Mouse (Mus musculus) heart, embryonic 11.5 days (tissue): ENCODE measurements at regions not wholly inside any gene's neighbourhood (a gene's known extent, or its start where the extent isn't known, plus 50 kb on each side); places are given as distances from the start of the nearest gene placed in this dataset.
A peak's percentile ranks its signal among the peaks of the same experiment; 100 is the strongest.

Experiments
- ATAC-seq: fragments of 200-750 bp; cut with Nextera tagmentation; replicated peaks from 2 replicates; pipeline ENCODE4 v1.8.0; 2017; ENCODE audit warnings: moderate library complexity; ENCODE audit not compliant: insufficient number of reproducible peaks, low FRiP score, low TSS enrichment
- H3K27ac ChIP-seq: fragments of 300-500 bp; sonication (generic); 2 replicates; pipeline ENCODE4 v1.5.1; 2014; ENCODE audit warnings: mild to moderate bottlenecking, low read depth, low read length
- H3K27me3 ChIP-seq: fragments of 300-500 bp; sonication (generic); 2 replicates; pipeline ENCODE4 v1.6.1; 2014; ENCODE audit warnings: mild to moderate bottlenecking, low read length, mixed read lengths; ENCODE audit not compliant: control insufficient read depth, insufficient read depth
- H3K36me3 ChIP-seq: fragments of 300-500 bp; sonication (generic); 2 replicates; pipeline ENCODE4 v1.6.1; 2014; ENCODE audit warnings: mild to moderate bottlenecking, low read length, moderate library complexity, mixed read lengths; ENCODE audit not compliant: control insufficient read depth, insufficient read depth
- H3K4me1 ChIP-seq: fragments of 300-500 bp; sonication (generic); 2 replicates; pipeline ENCODE4 v1.6.1; 2014; ENCODE audit warnings: low read length; ENCODE audit not compliant: control insufficient read depth, insufficient read depth
- H3K4me2 ChIP-seq: fragments of 300-500 bp; sonication (generic); 2 replicates; pipeline ENCODE4 v1.6.1; 2014; ENCODE audit warnings: mild to moderate bottlenecking, moderate library complexity
- H3K4me3 ChIP-seq: fragments of 300-500 bp; sonication (generic); 2 replicates; pipeline ENCODE4 v1.5.1; 2014; ENCODE audit warnings: low read depth, low read length
- H3K9ac ChIP-seq: fragments of 300-500 bp; sonication (generic); 2 replicates; pipeline ENCODE4 v1.6.1; 2014; ENCODE audit warnings: mild to moderate bottlenecking, low read depth, low read length, moderate library complexity
- H3K9me3 ChIP-seq: fragments of 300-500 bp; sonication (generic); replicated peaks from 2 replicates; pipeline ENCODE4 v1.6.1; 2016; ENCODE audit warnings: low read length; ENCODE audit not compliant: control insufficient read depth
- WGBS: fragments of 180-500 bp; shearing (Covaris S2); extraction: QIAGEN DNeasy Blood & Tissue Kit; methylation state at CpG from one replicate; pipeline ENCODE4 v1.1.7; 2014; ENCODE audit not compliant: insufficient replicate concordance; 5-methylcytosine and 5-hydroxymethylcytosine counted together

DNA sequence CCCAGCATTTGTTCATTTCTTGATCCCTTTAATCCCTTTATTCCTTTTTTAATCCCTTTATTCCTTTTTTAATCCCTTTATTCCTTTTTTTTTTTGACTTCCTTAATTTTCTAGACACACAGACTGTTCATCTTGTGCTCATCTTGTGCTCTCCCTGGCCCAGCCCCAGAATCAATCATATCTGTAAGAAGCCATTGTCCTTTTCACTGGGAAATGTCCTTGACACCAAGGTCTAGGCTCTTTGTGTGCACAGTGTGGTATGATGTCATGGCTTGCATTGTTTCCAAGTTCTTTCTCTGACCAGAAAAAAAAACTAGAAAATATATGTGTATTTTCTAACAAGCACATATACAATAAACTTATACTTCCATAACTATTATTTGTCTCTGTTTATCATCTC lies 78.9 kb upstream of the Magi1 start:
- H3K9me3 ChIP-seq: no peaks in the 10 kb centered on the region
- no peak overlapping the region for H3K4me2 ChIP-seq
- no peak overlapping the region for H3K9ac ChIP-seq
- ATAC-seq: no peak
- H3K4me3 ChIP-seq: no peak overlapping the region
- H3K27ac ChIP-seq: no peak overlapping the region
- H3K36me3 ChIP-seq: no peaks in the 10 kb centered on the region
- peaks cover 8% of the 10 kb centered on the region; the same call in 1 of the 2 replicates for H3K4me1 ChIP-seq
- H3K27me3 ChIP-seq: no peaks in the 10 kb centered on the region

DNA sequence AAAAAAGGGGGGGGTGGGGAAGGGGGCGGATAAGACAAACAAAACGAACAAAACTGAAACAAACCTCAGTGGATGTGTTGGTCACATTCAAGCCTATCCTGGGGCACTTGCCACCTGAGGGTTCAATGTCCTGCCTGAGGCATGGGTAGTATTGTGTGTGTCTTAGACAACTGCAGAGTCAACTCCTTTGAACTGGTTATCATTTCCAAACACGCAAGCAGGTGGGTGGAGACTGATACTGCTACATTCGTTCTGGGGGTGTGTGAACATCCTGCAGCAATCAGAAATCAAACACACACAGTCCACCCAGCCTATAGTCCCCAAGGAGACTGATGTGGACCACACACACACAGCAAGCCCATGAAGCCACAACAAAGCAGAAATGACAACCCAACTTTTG lies 73.9 kb upstream of the Magi1 start:
- H3K36me3 ChIP-seq: no peaks in the 10 kb centered on the region
- no peak overlapping the region for H3K9ac ChIP-seq
- H3K4me2 ChIP-seq: no peak overlapping the region; the same call in 1 of the 2 replicates
- peaks cover 15% of the 10 kb centered on the region; the same call in 1 of the 2 replicates for H3K4me1 ChIP-seq
- ATAC-seq: peak; percentile 87
- 48% methylated on average over 4 of the region's 4 CpGs for WGBS
- no peaks in the 10 kb centered on the region for H3K9me3 ChIP-seq
- H3K4me3 ChIP-seq: no peak overlapping the region
- no peaks in the 10 kb centered on the region for H3K27me3 ChIP-seq
- peak overlapping the region; percentile 35; the same call in 1 of the 2 replicates for H3K27ac ChIP-seq

DNA sequence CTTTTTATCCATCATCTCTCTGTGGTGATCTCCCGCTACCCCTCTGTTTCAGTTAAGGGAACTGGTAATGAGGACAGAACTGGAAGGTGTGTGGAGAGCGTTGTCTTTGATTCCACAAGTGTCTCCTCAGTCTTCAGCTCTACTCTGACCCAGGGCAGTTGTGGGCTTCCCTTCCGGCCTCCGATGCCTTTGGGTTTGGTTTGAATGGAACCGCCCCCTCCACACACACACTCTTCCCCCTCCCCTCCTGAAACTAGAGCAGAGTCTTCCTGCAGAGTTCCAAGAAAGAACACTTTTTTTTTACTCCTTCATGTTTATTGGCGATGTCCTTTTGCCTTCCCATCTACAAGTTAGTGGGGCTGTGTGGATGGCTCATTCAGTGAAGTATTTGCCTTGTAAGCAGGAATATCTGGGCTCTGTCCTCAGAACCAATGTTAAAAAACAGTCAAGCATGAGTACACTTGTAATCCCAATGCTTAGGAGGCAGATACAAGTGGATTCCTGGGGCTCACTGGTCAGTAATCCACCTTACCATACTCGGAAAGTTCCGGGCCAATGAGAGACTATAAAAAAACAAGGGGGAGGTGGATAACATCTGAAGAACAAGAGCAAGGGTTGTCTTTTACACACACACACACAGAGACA lies 70.9 kb upstream of the Magi1 start:
- Histone ChIP-seq H3K9me3 (no peaks in the 10 kb centered on the region), H3K36me3 (no peaks in the 10 kb centered on the region), H3K4me3 (no peak overlapping the region), H3K4me2 (no peak overlapping the region), H3K27ac (no peak overlapping the region), H3K4me1 (peaks cover 15% of the 10 kb centered on the region; the same call in 1 of the 2 replicates), H3K27me3 (no peaks in the 10 kb centered on the region), H3K9ac (no peak overlapping the region)
- 52% methylated on average over 8 of the region's 8 CpGs for WGBS
- no peak for ATAC-seq

DNA sequence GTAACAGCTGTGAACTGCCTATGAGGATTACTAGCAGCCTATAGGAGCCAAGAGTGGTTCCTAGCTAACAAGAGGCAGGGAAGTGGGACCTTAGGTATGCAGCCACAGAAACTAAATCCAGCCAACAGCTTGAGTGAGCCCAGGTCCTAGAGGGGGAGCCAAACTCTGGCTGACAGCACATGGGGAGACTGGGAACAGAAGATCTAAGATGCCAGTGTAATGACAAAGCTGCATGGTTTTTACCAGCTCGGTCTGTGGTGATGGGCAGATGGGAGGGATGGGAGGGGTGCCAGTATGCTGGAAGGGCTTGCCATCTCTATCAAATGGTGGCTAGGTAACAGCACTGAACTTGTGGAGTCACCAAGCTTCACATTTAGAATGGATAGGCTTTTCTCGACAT lies 60.6 kb upstream of the Magi1 start:
- WGBS: 64% methylated on average over 2 of the region's 2 CpGs
- H3K9ac ChIP-seq: no peak overlapping the region
- no peaks in the 10 kb centered on the region for H3K36me3 ChIP-seq
- H3K27ac ChIP-seq: no peak overlapping the region
- no peaks in the 10 kb centered on the region for H3K9me3 ChIP-seq
- peaks cover 4% of the 10 kb centered on the region; the same call in 1 of the 2 replicates for H3K4me1 ChIP-seq
- ATAC-seq: no peak
- H3K4me2 ChIP-seq: no peak overlapping the region
- no peaks in the 10 kb centered on the region for H3K27me3 ChIP-seq
- H3K4me3 ChIP-seq: no peak overlapping the region

DNA sequence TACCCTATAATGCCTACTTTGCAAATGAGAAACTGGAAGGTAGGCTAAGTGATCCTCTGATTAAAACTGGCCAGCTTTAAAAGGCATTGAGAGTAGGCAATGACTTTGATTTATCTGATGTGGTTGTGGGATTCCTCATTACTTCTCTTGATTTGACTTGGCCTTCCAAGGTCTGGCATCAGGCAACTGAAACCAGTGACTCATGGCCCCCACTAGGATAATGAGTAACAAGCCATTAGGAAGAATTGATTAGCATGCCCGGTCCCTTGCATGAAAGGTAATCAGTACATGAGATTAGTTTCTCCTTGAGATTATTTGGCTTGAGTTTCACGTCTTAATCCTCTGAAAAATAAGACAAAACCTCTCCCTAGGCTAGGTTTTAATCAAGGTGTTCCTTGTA lies 56.8 kb upstream of the Magi1 start:
- Histone ChIP-seq H3K4me2 (no peak overlapping the region), H3K9me3 (no peaks in the 10 kb centered on the region), H3K36me3 (no peaks in the 10 kb centered on the region), H3K27ac (no peak overlapping the region), H3K9ac (no peak overlapping the region), H3K27me3 (no peaks in the 10 kb centered on the region), H3K4me1 (peaks cover 4% of the 10 kb centered on the region; the same call in 1 of the 2 replicates), H3K4me3 (no peak overlapping the region)
- 67% methylated on average over 2 of the region's 2 CpGs for WGBS
- ATAC-seq: no peak

DNA sequence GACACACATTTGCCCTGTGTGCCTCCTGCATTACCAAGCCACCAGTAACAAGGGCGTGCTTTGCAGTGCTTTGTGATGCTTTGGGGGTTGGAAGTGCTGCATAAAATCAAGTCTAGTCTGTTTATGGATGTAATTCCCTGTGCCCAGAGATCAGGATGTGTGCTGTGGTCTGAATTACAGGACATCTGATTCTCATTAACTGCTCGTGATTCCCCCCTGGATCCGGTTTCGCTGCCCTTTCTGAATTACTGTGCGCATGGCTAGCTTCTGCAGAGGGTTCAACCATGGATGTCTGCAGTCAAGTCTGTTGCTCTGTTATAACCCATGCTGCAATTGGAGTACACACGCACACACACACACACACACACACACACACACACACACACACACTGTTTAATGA lies 52.5 kb upstream of the Magi1 start:
- Histone ChIP-seq H3K9ac (no peak overlapping the region), H3K4me1 (peaks cover 7% of the 10 kb centered on the region), H3K9me3 (no peaks in the 10 kb centered on the region), H3K4me3 (no peak overlapping the region), H3K27me3 (no peaks in the 10 kb centered on the region), H3K36me3 (no peaks in the 10 kb centered on the region), H3K4me2 (no peak overlapping the region), H3K27ac (no peak overlapping the region)
- ATAC-seq: no peak
- 62% methylated on average over 6 of the region's 6 CpGs for WGBS
